Mouse (Mus musculus): ENCODE measurements around the gene Ddx17. TPM values are rescaled to one million over a fixed set of nuclear protein-coding genes. Genes with fewer than 3 reads are reported as not detected.

Gene Ddx17
- polyA plus RNA-seq, 1 experiment from 2014 or later, result 57.6 TPM

- no peak for ATAC-seq (ENCODE audit: insufficient number of reproducible peaks, insufficient read depth, low FRiP score, low read depth)
- Histone ChIP-seq H3K9me3 (ENCODE audit: control insufficient read depth, low read length) (no peaks in the 10 kb centered on the region), H3K9ac (ENCODE audit: low read length) (no peak overlapping the region), H3K36me3 (ENCODE audit: control insufficient read depth, insufficient read depth, low read length) (no peaks in the 10 kb centered on the region), H3K27me3 (ENCODE audit: control insufficient read depth, insufficient read depth, low read length) (peaks cover 10% of the 10 kb centered on the region; the same call in 1 of the 2 replicates), H3K27ac (replicated peaks in 1 of 2; ENCODE audit: control insufficient read depth in 1 of 2, insufficient read depth in 1 of 2, low read depth in 2 of 2, low read length in 2 of 2) (no peak overlapping the region), H3K4me3 (ENCODE audit: control insufficient read depth in 1 of 2, insufficient read depth in 1 of 2, low read depth in 1 of 2, low read length in 2 of 2) (no peak overlapping the region), H3K4me2 (ENCODE audit: low read length) (no peak overlapping the region), H3K4me1 (ENCODE audit: control insufficient read depth in 2 of 2, insufficient read depth in 2 of 2, low read length in 2 of 2) (peaks cover 14 to 22% of the 10 kb centered on the region in 2 experiments)
- WGBS, result 16% methylated on average over 15 of the region's 15 CpGs
Observed at GRCm38 (mm10) chr15:79481181-79481688, 65.3 kb downstream of the Ddx17 start.

Small RNA genes within 50 kb of the gene (microRNA-seq; reads per million reads assigned to microRNA genes)
- gene Gm27903, result not detected

Other genes starting within 250 kb of the Ddx17 start
- 10.9 and 11.7 TPM in 2 replicates for gene Pla2g6, start 218.4 kb downstream of the Ddx17 start, polyA plus RNA-seq (2014; fragmentation: Nextera tagmentation; extraction: Ambion mirVana)
- gene Maff, start 200.1 kb downstream of the Ddx17 start, polyA plus RNA-seq (2014; fragmentation: Nextera tagmentation; extraction: Ambion mirVana), result 2.2 and 3.5 TPM in 2 replicates
- gene Tmem184b, start 143.2 kb downstream of the Ddx17 start, polyA plus RNA-seq (2014; fragmentation: Nextera tagmentation; extraction: Ambion mirVana), result 56.1 and 60.6 TPM in 2 replicates
- 83.0 and 95.1 TPM in 2 replicates for gene Csnk1e, start 91.2 kb downstream of the Ddx17 start, polyA plus RNA-seq (2014; fragmentation: Nextera tagmentation; extraction: Ambion mirVana)
- 0.20 TPM in 1 of 2 replicates, not detected in the other for gene Kcnj4, start 41.5 kb downstream of the Ddx17 start, polyA plus RNA-seq (2014; fragmentation: Nextera tagmentation; extraction: Ambion mirVana)
- gene Kdelr3, start 30.3 kb downstream of the Ddx17 start, polyA plus RNA-seq (2014; fragmentation: Nextera tagmentation; extraction: Ambion mirVana), result 42.2 and 54.1 TPM in 2 replicates
- gene Dmc1, start 58.4 kb upstream of the Ddx17 start, polyA plus RNA-seq (2014; fragmentation: Nextera tagmentation; extraction: Ambion mirVana), result 1.8 TPM in 2 replicates
- gene Fam227a, start 112.2 kb upstream of the Ddx17 start, polyA plus RNA-seq (2014; fragmentation: Nextera tagmentation; extraction: Ambion mirVana), result 0.66 and 2.0 TPM in 2 replicates
- gene Cby1, start 112.5 kb upstream of the Ddx17 start, polyA plus RNA-seq (2014; fragmentation: Nextera tagmentation; extraction: Ambion mirVana), result 47.6 and 48.7 TPM in 2 replicates
- 233 and 237 TPM in 2 replicates for gene Tomm22, start 124.1 kb upstream of the Ddx17 start, polyA plus RNA-seq (2014; fragmentation: Nextera tagmentation; extraction: Ambion mirVana)
- 17.5 and 18.2 TPM in 2 replicates for gene Josd1, start 141.2 kb upstream of the Ddx17 start, polyA plus RNA-seq (2014; fragmentation: Nextera tagmentation; extraction: Ambion mirVana)
- 25.3 and 26.2 TPM in 2 replicates for gene Gtpbp1, start 144.1 kb upstream of the Ddx17 start, polyA plus RNA-seq (2014; fragmentation: Nextera tagmentation; extraction: Ambion mirVana)
- 6.7 and 7.7 TPM in 2 replicates for gene Sun2, start 195.8 kb upstream of the Ddx17 start, polyA plus RNA-seq (2014; fragmentation: Nextera tagmentation; extraction: Ambion mirVana)
- 36.0 and 40.9 TPM in 2 replicates for gene Dnal4, start 231.1 kb upstream of the Ddx17 start, polyA plus RNA-seq (2014; fragmentation: Nextera tagmentation; extraction: Ambion mirVana)